Mouse (Mus musculus) urinary bladder, postnatal 10 days (tissue): Measurements from ENCODE around the gene Tek.

Experiments used
- DNase-seq: peaks from one replicate; pipeline ENCODE4 v3.0.0; 2022; ENCODE audit warnings: low spot score

Tek gene

GRCm38 (mm10) chr4:94810616-94811015 is 71.5 kb downstream of the Tek start:
- no peak for DNase-seq

- no peak for DNase-seq
Observed at GRCm38 (mm10) chr4:94826891-94827290, 87.8 kb downstream of the Tek start.

DNA sequence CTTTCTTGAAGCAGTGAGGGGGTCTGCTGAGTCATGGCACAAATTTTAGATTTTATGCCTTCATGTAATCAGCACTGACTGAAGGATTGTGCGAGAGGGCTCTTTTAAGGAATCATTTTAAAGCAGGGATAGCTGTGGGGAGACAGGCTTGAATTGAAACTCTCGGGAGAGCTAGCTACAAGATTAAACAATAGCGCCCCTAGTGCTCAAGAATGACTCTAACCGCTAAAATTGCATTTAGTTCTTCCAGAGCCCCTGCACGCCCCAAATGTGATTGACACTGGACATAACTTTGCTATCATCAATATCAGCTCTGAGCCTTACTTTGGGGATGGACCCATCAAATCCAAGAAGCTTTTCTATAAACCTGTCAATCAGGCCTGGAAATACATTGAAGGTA is 88.3 kb downstream of the Tek start:
- no peak for DNase-seq

DNA sequence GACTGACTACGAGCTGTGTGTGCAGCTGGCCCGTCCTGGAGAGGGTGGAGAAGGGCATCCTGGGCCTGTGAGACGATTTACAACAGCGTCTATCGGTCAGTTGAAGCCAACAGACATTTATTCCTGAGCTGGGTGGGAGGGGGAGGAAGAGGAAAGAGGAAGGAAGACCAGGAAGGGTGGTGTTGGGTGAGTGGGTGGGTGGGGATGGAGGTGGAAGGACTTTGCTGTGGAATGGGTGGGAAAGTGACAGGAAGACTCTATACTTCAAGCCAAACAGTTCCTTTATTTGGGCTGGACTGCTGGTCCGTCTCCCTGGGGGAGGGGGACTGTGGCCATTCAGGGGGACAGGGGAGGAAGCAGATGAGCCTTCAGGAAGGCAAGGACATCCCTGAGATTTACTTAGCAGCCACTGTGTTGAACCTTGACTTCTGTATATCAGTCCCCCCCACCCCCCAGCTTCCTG is 90.9 kb downstream of the Tek start:
- no peak for DNase-seq

- no peak for DNase-seq
Observed at GRCm38 (mm10) chr4:94837061-94837460, 98.0 kb downstream of the Tek start.

- DNase-seq, result no peak
Observed at GRCm38 (mm10) chr4:94853301-94853700, 114.2 kb downstream of the Tek start.

- DNase-seq, result no peak
Observed at GRCm38 (mm10) chr4:94854270-94854669, 115.2 kb downstream of the Tek start.

DNA sequence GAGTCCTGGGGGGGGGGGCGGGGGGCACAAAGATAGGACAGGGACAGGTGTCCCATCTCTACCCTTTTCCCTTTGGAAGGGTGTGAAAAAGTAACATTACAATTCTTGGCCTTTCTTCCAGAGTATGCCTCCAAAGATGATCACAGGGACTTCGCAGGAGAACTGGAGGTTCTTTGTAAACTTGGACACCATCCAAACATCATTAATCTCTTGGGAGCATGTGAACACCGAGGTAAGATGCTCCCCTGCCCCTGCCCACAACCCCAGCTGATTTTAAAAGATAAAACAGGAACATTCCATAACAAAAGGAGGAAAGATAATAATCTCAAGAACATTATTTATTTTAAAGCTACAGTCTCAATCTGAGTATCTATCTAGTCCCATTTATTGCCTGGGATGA is 116.1 kb downstream of the Tek start:
- DNase-seq, result no peak

GRCm38 (mm10) chr4:94900744-94901143 is 161.7 kb downstream of the Tek start:
- no peak for DNase-seq

- no peak for DNase-seq
Observed at GRCm38 (mm10) chr4:94901780-94902179, 162.7 kb downstream of the Tek start.
